Mouse (Mus musculus) WW6 (cell line): Measurements from ENCODE around the gene Rapgef4.

Source experiments
- DNase-seq: peaks from one replicate; pipeline ENCODE4 v3.0.0-alpha.2; 2013; ENCODE audit warnings: low read depth, low spot score

The Rapgef4 gene

DNA sequence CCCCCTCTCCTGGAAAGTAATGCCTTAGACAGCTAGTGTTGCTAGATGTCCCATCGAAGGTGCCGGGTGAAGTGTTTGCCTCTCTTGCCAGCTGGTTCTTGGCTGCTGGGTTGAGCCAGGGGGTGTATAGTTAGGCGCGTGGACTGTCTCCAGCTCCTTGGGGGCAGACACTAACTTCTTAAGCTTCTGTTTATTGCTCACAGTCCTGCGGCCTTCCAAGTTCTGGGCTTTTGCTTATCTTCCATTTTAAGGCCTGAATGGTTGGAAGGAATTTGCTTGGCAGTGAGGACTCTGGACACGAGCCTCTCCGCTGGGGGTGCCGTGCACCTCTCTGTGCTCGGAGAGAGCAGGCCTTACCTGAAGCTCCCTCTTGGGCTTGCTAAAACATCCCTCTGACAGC is 249.5 kb downstream of the Rapgef4 start:
- no peak for DNase-seq

DNA sequence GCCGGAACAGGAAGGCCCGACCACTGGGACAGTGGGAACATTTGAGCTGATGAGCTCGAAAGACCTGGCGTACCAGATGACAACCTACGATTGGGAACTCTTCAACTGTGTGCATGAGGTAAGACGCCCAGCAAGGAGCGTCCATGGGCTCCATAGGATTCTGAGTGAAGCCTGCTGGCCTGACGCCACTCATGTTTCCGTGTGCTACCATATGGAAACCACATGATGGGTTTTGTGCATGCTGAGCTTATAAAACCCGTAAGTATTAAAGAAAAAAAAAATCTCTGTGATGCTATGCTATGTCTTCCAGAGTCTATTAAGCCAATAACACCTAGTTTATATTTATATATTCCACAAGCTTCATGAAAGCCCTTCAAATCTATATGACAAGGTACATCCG is 253.0 kb downstream of the Rapgef4 start:
- no peak for DNase-seq

DNA sequence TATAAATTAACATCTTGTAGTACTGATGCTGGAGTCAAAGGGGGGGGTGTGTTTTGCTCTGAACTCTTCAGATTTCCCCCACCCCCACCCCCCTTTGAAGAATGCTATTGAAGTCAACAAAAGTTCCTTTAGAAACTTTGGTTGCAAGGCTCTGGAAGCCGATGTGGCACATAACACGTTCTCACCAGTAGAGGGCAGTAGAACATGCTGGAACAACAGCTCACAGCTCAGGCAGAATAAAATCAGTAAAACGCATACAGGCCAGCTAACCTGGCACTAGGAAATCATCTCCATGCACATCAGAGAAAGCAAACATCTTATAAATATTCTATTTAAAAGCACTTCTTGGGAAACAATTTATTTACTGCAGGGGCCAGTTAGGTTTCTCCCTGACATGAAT is 253.9 kb downstream of the Rapgef4 start:
- no peak for DNase-seq

DNA sequence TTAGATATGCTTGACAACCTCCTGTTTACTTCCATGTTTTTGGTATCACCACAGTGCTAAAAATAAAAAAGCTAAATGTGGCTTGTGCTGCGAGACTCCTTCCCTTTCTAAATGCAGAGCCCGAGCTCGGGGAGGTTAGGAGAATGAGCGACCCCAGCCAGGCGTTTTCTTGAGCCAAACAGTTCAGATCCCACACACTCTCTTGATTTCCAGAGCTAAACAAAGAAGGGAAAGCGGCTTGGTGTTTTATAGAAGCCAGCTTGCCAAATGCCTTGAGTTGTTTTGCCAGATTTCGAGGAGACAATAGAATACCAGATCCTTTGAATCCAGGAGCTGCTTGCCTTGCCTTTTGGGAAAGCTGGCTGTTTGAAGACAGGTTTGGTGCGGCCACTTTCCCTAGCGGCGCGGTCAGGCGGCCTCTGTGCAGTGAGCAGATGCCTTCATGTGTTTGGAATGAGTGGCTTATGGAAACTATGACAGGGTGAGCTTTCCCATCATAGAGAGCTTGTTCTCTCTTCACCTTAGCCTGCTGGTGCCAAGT is 254.4 kb downstream of the Rapgef4 start:
- no peak for DNase-seq

DNA sequence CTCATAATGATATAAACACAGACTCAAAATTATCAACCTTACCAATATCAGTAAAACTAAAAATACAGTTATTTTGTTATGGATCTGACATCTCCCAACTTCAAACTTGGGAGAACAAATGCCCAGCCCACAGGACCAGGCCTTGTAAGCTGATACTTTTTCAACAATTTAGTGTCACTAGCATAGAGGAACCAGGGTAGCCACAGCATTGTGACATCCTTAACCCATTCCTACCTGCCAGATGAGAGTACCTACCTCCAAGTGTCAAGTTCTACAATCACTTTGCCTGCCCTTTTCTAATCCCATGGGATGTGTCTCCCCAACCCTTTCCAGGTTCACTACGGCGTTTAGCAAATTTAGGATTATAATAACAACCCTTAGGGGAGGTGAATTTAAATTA is 257.4 kb downstream of the Rapgef4 start:
- no peak for DNase-seq

DNA sequence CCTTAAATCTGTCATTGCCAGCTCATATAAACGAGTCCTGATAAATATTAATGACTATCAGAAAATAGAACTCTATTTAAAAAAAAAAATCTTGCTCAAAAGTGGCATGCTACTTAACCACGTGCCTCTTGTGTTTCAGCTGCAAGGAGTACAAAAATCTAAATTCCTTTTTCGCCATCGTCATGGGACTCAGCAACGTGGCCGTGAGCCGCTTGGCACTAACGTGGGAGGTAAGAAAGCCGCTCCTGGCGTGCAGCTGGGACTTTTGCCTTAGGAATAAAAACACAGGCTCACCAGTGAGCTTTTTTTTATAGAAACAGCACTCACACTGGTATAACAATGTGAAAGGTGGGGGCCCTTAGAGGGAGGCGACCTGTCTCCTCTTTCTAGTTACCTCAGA is 257.9 kb downstream of the Rapgef4 start:
- no peak for DNase-seq

DNA sequence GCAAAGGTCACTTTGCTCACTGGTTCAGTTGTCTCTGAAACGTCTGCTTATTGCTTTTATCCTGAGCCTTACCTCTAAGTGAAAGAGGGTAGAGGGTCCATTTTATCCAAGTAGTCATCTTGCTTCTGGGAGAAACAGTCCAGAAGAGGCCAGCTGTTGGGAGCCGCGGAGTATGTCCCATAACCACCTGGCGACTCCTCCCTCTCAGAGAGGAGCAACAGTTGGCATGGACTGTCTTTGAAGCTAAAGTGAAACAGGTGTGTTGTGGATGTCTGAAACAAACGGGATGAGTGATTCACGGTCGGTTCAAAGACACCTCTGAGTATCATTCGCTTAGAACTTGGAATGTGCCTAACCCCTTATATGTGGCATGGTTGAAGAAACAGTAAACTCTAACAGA is 258.4 kb downstream of the Rapgef4 start:
- DNase-seq: no peak

DNA sequence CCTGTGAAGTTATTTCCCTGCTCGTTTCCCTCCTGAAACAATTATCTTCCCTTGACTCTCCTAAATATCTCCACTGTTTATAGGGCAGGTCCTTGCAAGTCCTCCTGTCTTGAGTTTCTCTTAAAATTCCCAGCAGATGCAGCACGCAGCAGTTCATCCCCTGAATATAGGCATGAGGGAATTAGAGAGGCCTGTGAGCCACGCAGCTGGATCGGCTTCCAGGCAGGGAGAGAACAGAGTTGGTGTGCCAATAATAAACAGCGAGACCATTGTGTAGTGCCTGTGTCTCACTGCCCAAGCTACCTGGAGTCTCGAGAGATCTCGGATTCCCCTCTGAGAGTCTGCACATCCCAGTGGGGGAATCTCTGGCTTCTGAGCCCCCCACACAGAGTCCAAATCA is 259.0 kb downstream of the Rapgef4 start:
- no peak for DNase-seq

DNA sequence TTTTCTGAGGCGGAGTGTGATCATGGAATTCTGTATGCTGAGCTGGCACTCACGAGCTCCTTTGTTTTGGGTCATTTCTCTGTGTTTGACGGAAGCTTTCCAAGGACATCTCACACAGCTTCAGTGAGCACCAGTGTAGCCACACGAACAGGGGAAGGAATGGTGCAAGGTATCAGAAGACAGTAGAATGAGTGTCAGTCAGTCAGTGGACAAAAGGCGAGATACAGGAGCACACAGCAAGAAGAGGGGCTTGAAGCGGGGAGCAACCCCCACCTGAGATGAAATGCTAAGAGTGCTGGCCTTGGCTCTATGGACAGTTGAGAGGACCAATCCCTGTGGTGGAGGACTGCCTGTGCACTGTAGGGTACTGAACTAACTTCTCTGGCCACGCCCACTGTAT is 259.7 kb downstream of the Rapgef4 start:
- no peak for DNase-seq

DNA sequence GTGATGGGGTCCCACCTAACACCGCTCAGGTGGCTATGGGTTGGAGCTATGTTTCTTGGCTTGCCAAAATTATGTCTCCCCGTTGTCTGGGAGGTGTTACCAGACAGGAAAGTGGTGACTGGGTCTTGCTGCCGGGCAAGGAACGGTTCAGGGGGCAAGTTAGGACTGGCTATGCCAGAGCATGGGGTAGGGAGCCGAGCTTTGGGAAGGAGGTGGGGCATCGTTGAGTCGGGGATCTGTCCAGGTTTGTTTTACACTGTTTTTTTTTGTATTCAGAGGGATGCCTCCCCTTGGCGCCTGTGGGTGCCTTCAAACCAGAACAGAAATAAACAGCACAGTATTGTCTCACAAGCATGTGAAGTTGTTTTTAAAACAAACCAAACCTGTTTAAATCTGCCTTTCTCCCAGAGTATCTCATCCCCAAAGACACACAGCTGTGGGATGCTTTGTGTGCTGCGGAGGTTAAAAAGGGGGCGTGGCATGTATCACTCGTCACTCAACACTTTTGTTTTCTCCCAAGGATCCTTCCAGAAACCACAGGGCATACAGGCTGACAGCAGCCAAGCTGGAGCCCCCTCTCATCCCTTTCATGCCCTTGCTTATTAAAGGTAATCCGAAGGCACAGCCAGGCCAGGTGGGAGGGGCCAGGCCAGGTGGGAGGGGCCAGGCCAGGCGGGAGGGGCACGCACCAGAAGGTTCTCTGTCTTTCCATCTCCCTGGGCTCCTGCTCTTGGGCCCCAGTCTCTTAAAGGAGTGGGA is 260.9 kb downstream of the Rapgef4 start:
- no peak for DNase-seq

DNA sequence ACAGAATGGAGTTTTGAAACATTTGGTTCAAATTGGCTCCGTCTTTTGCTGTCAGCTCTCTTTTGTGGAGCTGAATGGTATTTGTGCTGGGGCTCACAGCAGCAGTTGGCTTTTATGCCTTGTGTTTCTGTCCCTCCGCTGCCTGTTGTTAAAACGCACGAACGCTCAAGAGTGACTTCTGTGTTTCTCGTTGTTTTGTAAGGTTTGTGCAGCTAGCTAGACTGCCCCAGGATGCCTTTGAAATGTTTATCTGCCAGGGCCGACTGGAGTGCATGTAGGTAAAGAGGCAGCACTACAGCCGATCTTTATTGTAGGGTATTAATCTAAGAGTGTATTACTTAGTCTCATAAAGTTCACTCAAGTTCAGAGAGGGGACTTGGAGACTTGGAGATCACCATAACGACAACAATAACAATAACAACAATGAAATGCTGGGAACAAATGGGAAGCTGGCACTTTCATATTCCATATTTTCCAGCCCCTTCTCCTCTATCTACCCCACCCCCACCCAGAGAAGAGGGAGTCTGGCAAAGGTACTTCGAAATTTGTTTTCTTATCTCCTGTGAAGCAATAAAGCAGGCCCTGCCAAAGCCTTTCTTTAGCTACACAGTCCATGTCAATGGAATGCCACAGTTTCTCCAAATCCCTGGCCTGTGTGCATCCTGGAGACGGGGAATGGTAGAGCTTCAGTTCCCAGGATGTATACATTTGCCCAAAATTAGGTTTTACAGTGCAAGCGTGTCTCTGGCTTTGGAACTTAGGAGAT is 262.1 kb downstream of the Rapgef4 start:
- DNase-seq: no peak

DNA sequence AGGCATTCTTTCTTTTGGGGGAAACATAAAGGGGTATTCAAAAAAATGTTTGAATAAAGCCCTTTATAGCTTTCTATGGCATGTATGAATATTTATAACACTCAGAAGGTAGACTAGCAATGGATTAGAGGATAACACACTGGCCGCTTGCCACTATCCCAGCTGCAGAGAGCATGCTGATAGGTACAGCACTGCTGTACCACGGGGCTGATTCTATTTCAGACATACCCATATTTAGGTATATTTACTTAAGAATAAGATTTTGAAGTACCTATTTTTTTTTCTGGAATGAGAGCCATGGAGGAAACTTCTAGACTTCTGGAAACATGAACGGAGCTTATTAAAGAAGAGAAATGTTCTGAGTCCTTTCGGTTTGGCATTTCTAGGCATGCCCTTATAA is 264.6 kb downstream of the Rapgef4 start:
- DNase-seq: no peak

DNA sequence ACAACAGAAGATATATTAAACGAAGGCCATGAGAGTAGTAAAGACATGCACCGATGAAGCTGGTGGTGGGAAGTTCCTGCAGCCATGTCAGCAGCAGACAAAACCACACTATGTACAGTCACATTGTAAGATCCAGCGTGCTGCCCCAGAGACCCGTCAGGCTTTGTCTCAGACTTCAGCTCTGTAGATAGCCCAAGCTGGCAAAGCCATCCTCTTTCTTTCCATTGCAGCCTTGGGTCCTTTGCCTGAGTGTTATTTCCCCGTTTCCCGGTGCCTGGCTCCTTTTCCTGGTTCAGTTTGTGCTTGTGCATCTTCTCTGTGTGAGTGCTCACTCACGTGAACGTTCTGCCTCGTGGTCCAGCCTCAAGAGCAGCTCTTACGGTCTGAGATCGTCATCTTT is 265.3 kb downstream of the Rapgef4 start:
- DNase-seq: no peak

DNA sequence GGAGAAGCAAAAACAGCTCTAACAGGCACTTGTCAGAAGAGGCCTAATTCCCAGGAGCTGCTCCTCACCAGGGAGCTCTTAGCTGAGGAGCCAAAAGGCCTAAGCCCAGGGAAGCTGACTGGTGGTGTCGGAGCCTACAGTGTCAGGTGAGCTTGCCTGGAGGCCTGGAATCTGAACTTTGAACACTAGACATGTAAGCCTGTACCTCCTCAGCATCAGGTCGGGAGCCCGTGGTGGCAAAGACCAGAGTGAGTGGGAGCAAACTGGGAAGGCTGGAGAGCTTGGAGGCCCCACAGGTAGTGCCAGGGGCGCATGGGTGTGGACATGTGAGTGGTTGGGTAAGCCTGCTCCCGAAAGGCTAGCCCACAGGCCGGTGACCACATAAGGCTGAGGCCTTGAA is 266.8 kb downstream of the Rapgef4 start:
- DNase-seq: no peak

DNA sequence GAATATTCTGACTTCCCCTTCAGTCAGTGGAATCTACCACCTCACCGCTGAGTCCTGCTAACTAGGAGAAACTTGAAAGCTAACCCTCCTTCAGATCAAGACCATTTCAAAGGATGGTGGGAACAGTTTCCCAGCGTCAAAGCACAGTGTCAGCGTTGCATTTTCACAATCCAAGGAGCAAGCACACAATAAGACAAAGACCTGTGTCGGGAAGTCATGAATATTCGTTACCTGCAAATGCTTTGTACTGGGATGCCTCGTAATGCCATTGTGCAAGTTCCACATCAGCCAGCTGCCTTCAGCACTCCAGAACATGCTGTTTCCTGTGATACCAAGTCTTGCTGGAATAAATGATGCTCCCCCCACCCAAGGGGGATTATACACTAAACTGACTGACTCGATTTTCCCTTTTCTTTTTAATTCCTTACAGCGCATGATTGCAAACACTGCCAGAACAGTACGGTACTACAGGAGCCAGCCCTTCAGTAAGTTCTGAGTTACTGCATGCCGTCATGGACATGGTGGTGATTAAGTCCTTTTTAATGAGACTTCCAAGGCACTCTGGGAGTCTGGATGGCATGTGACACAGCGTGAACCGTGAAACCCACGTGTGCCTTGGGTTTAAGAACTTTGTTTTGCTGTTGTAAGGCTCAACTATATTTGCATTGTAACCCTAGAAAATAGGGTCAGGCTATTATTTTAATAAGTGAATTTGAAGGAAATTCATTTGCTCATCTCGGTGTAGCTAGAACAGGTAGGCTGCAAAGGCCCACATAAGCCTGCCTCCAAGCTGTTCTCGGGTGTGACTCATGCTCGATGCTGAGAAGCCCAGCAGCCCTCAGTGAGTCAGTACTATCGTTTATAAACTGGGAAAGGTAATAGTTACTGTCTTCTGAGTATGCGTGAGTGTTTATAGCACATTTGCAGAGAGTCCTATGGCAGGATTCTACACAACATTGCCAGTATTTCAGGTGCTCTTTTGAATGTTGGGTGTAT is 271.8 kb downstream of the Rapgef4 start:
- DNase-seq: no peak

DNA sequence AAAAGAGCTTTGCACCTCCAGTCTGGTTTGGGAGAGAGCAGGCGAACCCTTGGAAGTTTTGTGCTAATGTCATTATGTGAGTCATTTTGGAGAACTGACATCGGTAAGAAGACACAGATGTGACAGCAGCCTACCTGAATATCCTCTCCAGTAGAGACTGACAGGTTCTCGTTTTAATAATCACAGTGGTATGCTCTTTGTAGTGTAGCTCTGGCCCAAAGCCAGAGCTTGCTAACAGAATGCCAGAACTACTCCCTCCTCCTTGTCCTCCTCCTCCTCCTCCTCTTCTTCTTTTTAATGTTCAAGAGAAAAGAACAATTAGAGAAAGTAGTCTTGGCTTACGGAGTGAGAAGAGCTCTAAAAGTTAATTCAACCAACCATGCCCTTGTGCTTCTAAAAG is 272.8 kb downstream of the Rapgef4 start:
- no peak for DNase-seq

DNA sequence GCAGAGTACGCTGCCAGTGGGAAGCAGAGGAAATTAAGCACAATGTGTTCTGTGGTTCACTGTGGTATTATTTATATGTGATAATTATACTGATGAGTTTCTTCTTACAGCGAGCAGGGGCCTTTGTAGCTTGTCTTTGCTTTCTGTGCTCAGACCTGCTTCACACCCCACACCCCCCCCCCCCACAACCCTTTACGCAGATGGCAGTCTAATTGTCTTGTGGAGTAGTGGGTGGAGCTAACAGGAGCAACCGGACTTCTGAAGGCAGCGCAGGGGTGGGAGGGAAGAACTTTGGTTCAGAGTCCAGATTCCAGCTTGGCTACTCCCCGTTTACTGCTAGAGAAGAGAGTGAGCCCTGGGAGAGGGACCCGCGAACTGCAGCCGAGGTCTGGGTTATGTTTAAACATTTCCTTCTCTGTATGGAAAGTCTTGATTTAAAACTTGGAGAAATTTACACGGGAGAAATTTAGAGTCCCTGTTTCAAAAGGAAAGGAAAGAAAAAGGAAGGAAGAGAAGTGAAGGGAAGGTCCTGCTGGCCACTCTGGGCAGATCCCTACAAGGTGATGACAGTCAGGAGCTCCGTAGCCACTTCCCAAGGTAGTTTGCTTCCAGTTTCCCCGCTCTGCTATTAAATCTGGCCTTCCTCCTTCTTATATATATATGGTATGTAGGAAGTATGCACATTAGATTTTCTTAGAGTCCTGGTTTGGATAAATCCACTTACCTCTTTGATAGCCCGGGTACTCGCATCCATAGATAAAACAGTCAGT is 274.0 kb downstream of the Rapgef4 start:
- DNase-seq: no peak

DNA sequence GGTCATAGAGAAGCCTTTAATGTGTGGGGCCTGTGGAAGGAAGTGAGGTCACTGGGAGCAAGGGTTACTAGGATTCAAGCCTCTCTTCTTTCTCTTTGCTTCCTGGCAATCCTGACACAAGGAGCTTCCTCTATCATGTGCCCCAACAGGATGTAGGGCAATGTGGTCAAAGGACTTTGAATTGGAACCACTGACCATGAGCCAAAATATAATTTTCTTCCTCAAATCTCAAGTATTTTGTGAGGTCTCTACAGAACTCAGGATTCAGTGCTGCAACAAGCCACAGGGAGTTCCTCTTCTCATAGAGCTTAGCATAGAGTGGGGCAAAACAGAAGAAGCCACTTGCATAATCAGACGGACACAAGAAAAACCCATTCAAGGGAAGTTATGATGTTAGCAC is 279.7 kb downstream of the Rapgef4 start:
- no peak for DNase-seq

DNA sequence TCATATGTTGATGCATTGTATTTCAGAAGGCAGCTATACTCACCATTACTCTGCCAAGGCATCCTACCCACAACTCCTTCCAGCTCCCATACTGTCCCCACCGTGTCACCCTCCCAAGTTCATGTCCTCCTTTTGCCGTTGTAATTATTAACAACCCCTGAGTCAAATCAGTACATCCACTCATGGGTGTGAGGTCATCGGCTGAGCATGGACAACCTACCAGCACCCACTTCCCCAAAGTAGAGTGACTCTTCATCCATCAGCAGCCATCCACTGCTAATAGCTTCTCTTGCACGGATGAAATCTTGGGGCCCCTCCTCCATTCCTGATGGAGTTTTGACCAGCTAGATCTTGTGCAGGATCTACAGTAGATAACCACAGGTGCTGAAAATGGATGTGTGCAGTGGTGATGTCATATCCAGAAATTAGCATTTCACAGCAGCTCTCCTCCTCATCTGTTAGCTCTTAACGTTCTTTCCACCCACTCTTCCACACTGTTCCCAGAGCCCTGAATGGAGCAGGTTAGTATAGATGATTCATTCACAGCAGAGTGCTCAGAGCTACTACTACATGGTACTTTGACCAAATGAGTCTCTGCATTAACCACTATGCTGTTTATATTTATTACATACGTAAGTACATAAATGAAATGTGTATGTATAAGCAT is 281.9 kb downstream of the Rapgef4 start:
- DNase-seq: no peak

DNA sequence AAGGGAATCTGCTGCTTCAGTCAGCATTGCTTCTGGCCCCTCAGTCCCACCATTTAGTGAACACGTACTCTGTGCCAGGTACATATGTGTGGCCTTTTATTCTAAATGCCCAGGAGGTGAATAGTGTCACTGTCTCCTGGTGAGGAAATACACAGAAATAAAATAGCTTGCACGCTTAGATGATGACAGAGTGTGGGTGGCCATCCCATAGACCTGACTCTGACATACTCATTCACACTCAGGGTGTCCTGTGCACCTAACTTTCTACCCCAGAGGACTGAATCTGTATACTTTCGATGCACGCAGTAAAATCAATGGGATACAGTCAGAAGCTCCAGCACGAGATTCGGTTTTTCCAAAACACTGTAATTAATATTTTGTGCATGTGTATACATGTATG is 286.4 kb downstream of the Rapgef4 start:
- DNase-seq: no peak
